Comparison of ENCODE assay signal across 20 mouse cellular contexts in the genomic region with DNA sequence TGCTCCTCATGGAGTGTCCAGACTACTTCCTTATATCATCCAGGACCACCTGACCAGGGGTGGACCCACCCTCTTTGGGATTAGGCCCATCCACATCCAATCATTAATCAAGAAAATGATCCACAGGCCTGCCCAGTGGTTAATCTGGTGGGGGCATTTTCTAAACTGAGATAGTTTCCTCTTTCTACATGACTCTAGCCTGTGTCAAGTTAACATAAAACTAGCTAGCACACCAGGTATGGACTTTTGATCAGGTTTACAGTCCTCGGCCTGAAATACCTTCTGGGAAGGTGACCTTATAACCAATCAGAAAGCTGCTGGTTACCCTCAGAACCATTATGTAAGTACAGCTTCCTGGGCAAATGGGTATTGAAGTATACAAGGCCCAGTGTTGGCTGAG.
"Had no signal": no experiment of that assay in that cellular context is flagged by ENCODE, and none has a peak within 500 bp of the region (broad histone marks: within the 10 kb centered on the region; RNA-seq: fewer than 3 reads in every experiment).

No protein-coding gene starts in this region.

- H3K4me2 ChIP-seq: limb, embryonic 12.5 days; limb, embryonic 15.5 days; liver, embryonic 15.5 days; lung, embryonic 14.5 days; midbrain, embryonic 12.5 days; midbrain, embryonic 15.5 days; neural tube, embryonic 12.5 days; neural tube, embryonic 15.5 days; stomach, embryonic 15.5 days had no signal

- DNase-seq: left cerebral cortex, postnatal 4 days; lung, embryonic 14.5 days; right cerebral cortex, adult 18-20 months; right cerebral cortex, postnatal 14 days; right cerebral cortex, postnatal 4 days; spleen, adult 18-20 months; thymus, postnatal 25 days had no signal

- H3K27me3 ChIP-seq: limb, embryonic 12.5 days; limb, embryonic 15.5 days; liver, embryonic 15.5 days; midbrain, embryonic 12.5 days; midbrain, embryonic 15.5 days; neural tube, embryonic 12.5 days; neural tube, embryonic 15.5 days; stomach, embryonic 15.5 days had no signal

- H3K4me3 ChIP-seq: limb, embryonic 12.5 days; limb, embryonic 15.5 days; liver, embryonic 15.5 days; midbrain, embryonic 12.5 days; midbrain, embryonic 15.5 days; neural tube, embryonic 12.5 days; neural tube, embryonic 15.5 days; stomach, embryonic 15.5 days had no signal

- H3K4me1 ChIP-seq: limb, embryonic 12.5 days; limb, embryonic 15.5 days; midbrain, embryonic 12.5 days; neural tube, embryonic 12.5 days; neural tube, embryonic 15.5 days; stomach, embryonic 15.5 days had no signal

- H3K27ac ChIP-seq: hindbrain, postnatal 0 days; limb, embryonic 12.5 days; limb, embryonic 15.5 days; liver, embryonic 15.5 days; macrophage; midbrain, embryonic 12.5 days; midbrain, embryonic 15.5 days; neural tube, embryonic 12.5 days; neural tube, embryonic 15.5 days; stomach, embryonic 15.5 days had no signal

- H3K9ac ChIP-seq: limb, embryonic 12.5 days; limb, embryonic 15.5 days; liver, embryonic 15.5 days; lung, embryonic 14.5 days; midbrain, embryonic 12.5 days; midbrain, embryonic 15.5 days; neural tube, embryonic 12.5 days; neural tube, embryonic 15.5 days; stomach, embryonic 15.5 days had no signal

- ATAC-seq: hindbrain, postnatal 0 days; inflammation-experienced regulatory T-cells, adult 6 months; intestine, embryonic 16.5 days; lung, postnatal 0 days; midbrain, embryonic 15.5 days had no signal

- H3K9me3 ChIP-seq: limb, embryonic 12.5 days; limb, embryonic 15.5 days; liver, embryonic 15.5 days; midbrain, embryonic 12.5 days; midbrain, embryonic 15.5 days; neural tube, embryonic 12.5 days; neural tube, embryonic 15.5 days; stomach, embryonic 15.5 days had no signal

- H3K36me3 ChIP-seq: limb, embryonic 12.5 days; limb, embryonic 15.5 days; liver, embryonic 15.5 days; midbrain, embryonic 12.5 days; midbrain, embryonic 15.5 days; neural tube, embryonic 12.5 days; neural tube, embryonic 15.5 days; stomach, embryonic 15.5 days had no signal
